Mouse (Mus musculus) forebrain, embryonic 12.5 days (tissue): ENCODE results near the gene Foxp1. TPM values are rescaled to one million over a fixed set of nuclear protein-coding genes. Genes with fewer than 3 reads are reported as not detected.

Source experiments
- ATAC-seq: fragments of 200-750 bp; cut with Nextera tagmentation; 2 replicates; pipeline ENCODE4 v1.8.0; 2017; ENCODE audit warnings: moderate TSS enrichment; ENCODE audit not compliant: low FRiP score
- H3K27ac ChIP-seq: fragments of 300-500 bp; sonication (generic); 2 replicates; pipeline ENCODE4 v1.5.1; 2016; ENCODE audit warnings: mild to moderate bottlenecking
- H3K27me3 ChIP-seq: fragments of 300-500 bp; sonication (generic); 2 replicates; pipeline ENCODE4 v1.6.1; 2016; ENCODE audit warnings: mild to moderate bottlenecking
- H3K36me3 ChIP-seq: fragments of 300-500 bp; sonication (generic); replicated peaks from 2 replicates; pipeline ENCODE4 v1.6.1; 2016; ENCODE audit warnings: mild to moderate bottlenecking
- H3K4me1 ChIP-seq: fragments of 300-500 bp; sonication (generic); 2 replicates; pipeline ENCODE4 v1.6.1; 2016
- H3K4me2 ChIP-seq: fragments of 300-500 bp; sonication (generic); 2 replicates; pipeline ENCODE4 v1.6.1; 2016; ENCODE audit warnings: mild to moderate bottlenecking, moderate library complexity
- H3K4me3 ChIP-seq: fragments of 300-500 bp; sonication (generic); replicated peaks from 2 replicates; pipeline ENCODE4 v1.5.1; 2016; ENCODE audit warnings: mild to moderate bottlenecking
- H3K9ac ChIP-seq: fragments of 300-500 bp; sonication (generic); 2 replicates; pipeline ENCODE4 v1.6.1; 2016; ENCODE audit warnings: mild to moderate bottlenecking
- H3K9me3 ChIP-seq: fragments of 300-500 bp; sonication (generic); 2 replicates; pipeline ENCODE4 v1.6.1; 2016
- WGBS: fragments of 180-500 bp; shearing (Covaris S2); methylation state at CpG from one replicate; pipeline ENCODE4 v1.1.7; 2016; 5-methylcytosine and 5-hydroxymethylcytosine counted together
- polyA plus RNA-seq: library from polyadenylated mRNA; unstranded; fragments of >200 nt; fragmentation: Nextera tagmentation; extraction: Ambion mirVana; gene quantifications from 2 replicates; pipeline ENCODE4 v1.2.1, GENCODE M21; 2016

Gene Foxp1
- polyA plus RNA-seq, 1 experiment from 2014 or later = 77.3 TPM

GRCm38 (mm10) chr6:99241625-99242395 is 280.7 kb downstream of the Foxp1 start:
- Histone ChIP-seq H3K36me3 (no peaks in the 10 kb centered on the region), H3K4me3 (no peak overlapping the region), H3K27me3 (no peaks in the 10 kb centered on the region), H3K4me1 (no peaks in the 10 kb centered on the region), H3K9ac (no peak overlapping the region), H3K9me3 (no peaks in the 10 kb centered on the region), H3K27ac (no peak overlapping the region), H3K4me2 (no peak overlapping the region)
- WGBS = 94% methylated on average over 10 of the region's 10 CpGs
- ATAC-seq = no peak

- H3K4me2 ChIP-seq = no peak overlapping the region
- ATAC-seq = no peak
- H3K4me1 ChIP-seq = no peaks in the 10 kb centered on the region
- no peak overlapping the region for H3K9ac ChIP-seq
- no peak overlapping the region for H3K4me3 ChIP-seq
- H3K9me3 ChIP-seq = no peaks in the 10 kb centered on the region
- no peak overlapping the region for H3K27ac ChIP-seq
- no peaks in the 10 kb centered on the region for H3K27me3 ChIP-seq
- H3K36me3 ChIP-seq = no peaks in the 10 kb centered on the region
Observed at GRCm38 (mm10) chr6:99240764-99241163, 281.8 kb downstream of the Foxp1 start.

- WGBS = 83% methylated on average over 8 of the region's 8 CpGs
- Histone ChIP-seq H3K4me3 (no peak overlapping the region), H3K36me3 (no peaks in the 10 kb centered on the region), H3K9ac (no peak overlapping the region), H3K27me3 (no peaks in the 10 kb centered on the region), H3K4me1 (peaks cover 8% of the 10 kb centered on the region), H3K9me3 (no peaks in the 10 kb centered on the region), H3K4me2 (no peak overlapping the region), H3K27ac (no peak overlapping the region)
- ATAC-seq = no peak
Observed at GRCm38 (mm10) chr6:99235588-99235987, 286.9 kb downstream of the Foxp1 start.

GRCm38 (mm10) chr6:99233411-99233810 is 289.1 kb downstream of the Foxp1 start:
- no peak overlapping the region for H3K27ac ChIP-seq
- H3K4me1 ChIP-seq = peaks cover 8% of the 10 kb centered on the region
- no peak overlapping the region for H3K4me2 ChIP-seq
- H3K4me3 ChIP-seq = no peak overlapping the region
- ATAC-seq = no peak
- H3K36me3 ChIP-seq = no peaks in the 10 kb centered on the region
- H3K9ac ChIP-seq = no peak overlapping the region
- no peaks in the 10 kb centered on the region for H3K27me3 ChIP-seq
- WGBS = 77% methylated on average over 10 of the region's 10 CpGs
- H3K9me3 ChIP-seq = no peaks in the 10 kb centered on the region

- Histone ChIP-seq H3K4me3 (no peak overlapping the region), H3K4me1 (peaks cover 3% of the 10 kb centered on the region), H3K27ac (no peak overlapping the region), H3K9me3 (no peaks in the 10 kb centered on the region), H3K4me2 (no peak overlapping the region), H3K9ac (no peak overlapping the region), H3K36me3 (no peaks in the 10 kb centered on the region), H3K27me3 (no peaks in the 10 kb centered on the region)
- no peak for ATAC-seq
- WGBS = 88% methylated on average over 6 of the region's 6 CpGs
Observed at GRCm38 (mm10) chr6:99228336-99228870, 294.1 kb downstream of the Foxp1 start.

- no peak overlapping the region for H3K4me2 ChIP-seq
Observed at GRCm38 (mm10) chr6:99221147-99221546, 301.4 kb downstream of the Foxp1 start.

GRCm38 (mm10) chr6:99220472-99220871 is 302.0 kb downstream of the Foxp1 start:
- Histone ChIP-seq H3K9ac (no peak overlapping the region), H3K4me3 (no peak overlapping the region), H3K9me3 (no peaks in the 10 kb centered on the region), H3K4me1 (peaks cover 10% of the 10 kb centered on the region), H3K4me2 (no peak overlapping the region), H3K36me3 (no peaks in the 10 kb centered on the region), H3K27me3 (no peaks in the 10 kb centered on the region), H3K27ac (no peak overlapping the region)
- ATAC-seq = no peak
- 95% methylated on average over 3 of the region's 3 CpGs for WGBS

More at GRCm38 (mm10) chr6:99221147-99221546, 301.4 kb downstream of the Foxp1 start:
- H3K27me3 ChIP-seq = no peaks in the 10 kb centered on the region
- H3K9me3 ChIP-seq = no peaks in the 10 kb centered on the region
- no peak overlapping the region for H3K27ac ChIP-seq
- no peak for ATAC-seq
- WGBS = 88% methylated on average over 5 of the region's 5 CpGs
- H3K9ac ChIP-seq = no peak overlapping the region
- no peaks in the 10 kb centered on the region for H3K36me3 ChIP-seq
- H3K4me3 ChIP-seq = no peak overlapping the region
- H3K4me1 ChIP-seq = peaks cover 10% of the 10 kb centered on the region

GRCm38 (mm10) chr6:99217846-99218245 is 304.7 kb downstream of the Foxp1 start:
- H3K4me3 ChIP-seq = no peak overlapping the region
- no peaks in the 10 kb centered on the region for H3K36me3 ChIP-seq
- H3K9ac ChIP-seq = no peak overlapping the region
- 74% methylated on average over 2 of the region's 2 CpGs for WGBS
- H3K27me3 ChIP-seq = no peaks in the 10 kb centered on the region
- no peak overlapping the region for H3K27ac ChIP-seq
- H3K9me3 ChIP-seq = no peaks in the 10 kb centered on the region
- no peak overlapping the region for H3K4me2 ChIP-seq
- no peak for ATAC-seq
- peaks cover 10% of the 10 kb centered on the region for H3K4me1 ChIP-seq

GRCm38 (mm10) chr6:99217155-99217554 is 305.4 kb downstream of the Foxp1 start:
- no peak overlapping the region for H3K4me3 ChIP-seq
- no peak overlapping the region for H3K9ac ChIP-seq
- H3K4me1 ChIP-seq = peaks cover 12% of the 10 kb centered on the region
- H3K27me3 ChIP-seq = no peaks in the 10 kb centered on the region
- H3K4me2 ChIP-seq = no peak overlapping the region
- H3K36me3 ChIP-seq = no peaks in the 10 kb centered on the region
- 0 out of 2 replicates have a peak, but pooled peaks have one; percentile 20 for ATAC-seq
- H3K27ac ChIP-seq = no peak overlapping the region
- WGBS = 83% methylated on average over 7 of the region's 7 CpGs
- no peaks in the 10 kb centered on the region for H3K9me3 ChIP-seq

- Histone ChIP-seq H3K4me2 (no peak overlapping the region), H3K27me3 (peaks cover 4% of the 10 kb centered on the region; the same call in 1 of the 2 replicates), H3K9ac (no peak overlapping the region), H3K9me3 (no peaks in the 10 kb centered on the region), H3K4me3 (no peak overlapping the region), H3K4me1 (peaks cover 18% of the 10 kb centered on the region), H3K27ac (no peak overlapping the region), H3K36me3 (no peaks in the 10 kb centered on the region)
- WGBS = 87% methylated on average over 4 of the region's 4 CpGs
- ATAC-seq = no peak
Observed at GRCm38 (mm10) chr6:99212461-99212860, 310.1 kb downstream of the Foxp1 start.

GRCm38 (mm10) chr6:99211663-99212333 is 310.7 kb downstream of the Foxp1 start:
- Histone ChIP-seq H3K4me1 (peaks cover 17% of the 10 kb centered on the region), H3K36me3 (no peaks in the 10 kb centered on the region), H3K4me2 (no peak overlapping the region), H3K9ac (no peak overlapping the region), H3K27me3 (peaks cover 4% of the 10 kb centered on the region; the same call in 1 of the 2 replicates), H3K4me3 (no peak overlapping the region), H3K27ac (no peak overlapping the region), H3K9me3 (no peaks in the 10 kb centered on the region)
- 82% methylated on average over 5 of the region's 5 CpGs for WGBS
- no peak for ATAC-seq

GRCm38 (mm10) chr6:99210161-99210560 is 312.4 kb downstream of the Foxp1 start:
- H3K4me2 ChIP-seq = no peak overlapping the region
- no peak overlapping the region for H3K4me3 ChIP-seq
- no peaks in the 10 kb centered on the region for H3K36me3 ChIP-seq
- 76% methylated on average over 7 of the region's 7 CpGs for WGBS
- no peak overlapping the region for H3K9ac ChIP-seq
- H3K9me3 ChIP-seq = no peaks in the 10 kb centered on the region
- no peak for ATAC-seq
- peaks cover 30% of the 10 kb centered on the region for H3K4me1 ChIP-seq
- peaks cover 11% of the 10 kb centered on the region for H3K27me3 ChIP-seq
- H3K27ac ChIP-seq = no peak overlapping the region
